ENCODE assay signal across 24 mouse cellular contexts in genomic region chr15:88565806-88566205, GRCm38 (mm10). TPM values are rescaled to one million over a fixed set of nuclear protein-coding genes. Genes with fewer than 3 reads are reported as not detected.
DNase-seq lines count a peak whose midpoint lies in the region; TF ChIP-seq lines count a peak whose summit lies in the region.
"Had no signal": no experiment of that assay in that cellular context is flagged by ENCODE, and none has a peak within 500 bp of the region (broad histone marks: within the 10 kb centered on the region; RNA-seq: fewer than 3 reads in every experiment).

No protein-coding gene starts in this region.

- no peak for TF ChIP-seq CTCF in brain, embryonic 14.5 days (IDR thresholded peaks at IDR 0.05; ENCODE audit: borderline replicate concordance, extremely low read depth, insufficient read depth, insufficient read length)

- DNase-seq in cerebellum, adult 18-20 months: peak; percentile 50 to 58
- DNase-seq in cerebellum, postnatal 4 days (ENCODE audit: low spot score in 2 of 2): no peak
- DNase-seq in left cerebral cortex, postnatal 4 days: peak; percentile 53
- DNase-seq in left cerebral cortex, postnatal 36 days (ENCODE audit: low spot score in 2 of 2): no peak
- DNase-seq in brain, embryonic 14.5 days (ENCODE audit: low read depth): peak; percentile 25
- DNase-seq in cerebellum, postnatal 14 days: peak; percentile 67 to 74
- DNase-seq in heart, postnatal 10 days: no peak
- DNase-seq in lung, postnatal 4 days: no peak
- DNase-seq: adrenal gland, postnatal 10 days; gastrocnemius, postnatal 14 days; heart, adult 2 months; kidney, adult 11 months had no signal

- intact Hi-C loops in left cerebral cortex, postnatal 4 days (cut with DNase I): no loop called here
- intact Hi-C loops in left cerebral cortex, postnatal 36 days (cut with DNase I): no loop called here
- intact Hi-C loops in heart, postnatal 10 days (cut with DNase I): no loop called here

- TF ChIP-seq POLR2A in brain, embryonic 14.5 days (IDR thresholded peaks at IDR 0.05; ENCODE audit: borderline replicate concordance, extremely low read depth, insufficient read depth, insufficient read length, poor library complexity, severe bottlenecking): no peak

RNA-seq across cellular contexts. Expression of gene Zdhhc25, which starts 34.3 kb away (rescaled TPM):
- not detected for total RNA-seq in left cerebral cortex, postnatal 4 days (2021)
- not detected for total RNA-seq in left cerebral cortex, postnatal 36 days (2021)
- not detected in 2 replicates for polyA plus RNA-seq in brain, embryonic 14.5 days (2012; rRNA removed)
- not detected for total RNA-seq in heart, postnatal 10 days (2021)
- total RNA-seq: adrenal gland, postnatal 10 days; adrenal gland, postnatal 4 days; gastrocnemius, adult 18-20 months; gastrocnemius, postnatal 14 days; heart, adult 2 months; heart, postnatal 25 days; MEL had no signal
- polyA plus RNA-seq: embryonic facial prominence, embryonic 13.5 days; forebrain, embryonic 12.5 days; forebrain, embryonic 16.5 days; heart, embryonic 11.5 days; heart, embryonic 15.5 days; hindbrain, embryonic 11.5 days; hindbrain, embryonic 16.5 days; intestine, embryonic 14.5 days had no signal

Comparison
In these comparisons a context has a peak if more than half of its experiments do, and no peak if none do; other contexts are left out.
1. DNase-seq: peak in cerebellum, adult 18-20 months (2 of 2), left cerebral cortex, postnatal 4 days (single experiment), brain, embryonic 14.5 days (single experiment) and cerebellum, postnatal 14 days (2 of 2); none in cerebellum, postnatal 4 days (0 of 2), left cerebral cortex, postnatal 36 days (0 of 2), heart, postnatal 10 days (0 of 2) and lung, postnatal 4 days (0 of 2).